8 mouse cellular contexts compared by ENCODE assay signal in the genomic region with DNA sequence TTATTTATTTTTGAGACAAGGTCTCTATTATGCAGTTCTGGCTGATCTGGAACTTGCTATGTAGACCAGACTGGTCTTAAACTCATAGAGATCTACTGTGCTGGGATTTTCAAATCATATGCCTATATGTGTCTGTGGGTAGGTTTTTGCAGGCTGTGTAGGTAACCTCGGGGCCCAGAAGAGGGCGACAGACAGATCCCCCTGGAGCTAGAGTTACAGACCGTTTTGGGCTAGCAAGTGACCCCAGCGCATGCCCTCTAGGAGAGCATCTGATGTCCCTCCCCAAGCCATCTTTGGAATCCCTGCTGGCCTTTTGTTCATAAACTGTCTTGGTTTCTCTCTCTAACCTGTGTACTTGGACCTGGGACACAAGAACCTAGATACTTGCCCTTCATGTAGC. TPM values are rescaled to one million over a fixed set of nuclear protein-coding genes. Genes with fewer than 3 reads are reported as not detected.
DNase-seq lines count a peak whose midpoint lies in the region; ATAC-seq and TF ChIP-seq lines count a peak whose summit lies in the region.

No protein-coding gene starts in this region.

- no peaks in the 10 kb centered on the region for H3K27me3 ChIP-seq in heart, embryonic 15.5 days
- H3K27me3 ChIP-seq in midbrain, embryonic 12.5 days, result peaks cover 6% of the 10 kb centered on the region; the same call in 1 of the 2 replicates

- H3K27ac ChIP-seq in left cerebral cortex, adult 2 months, result no peak overlapping the region
- H3K27ac ChIP-seq in heart, embryonic 15.5 days, result peak overlapping the region; percentile 91
- H3K27ac ChIP-seq in midbrain, embryonic 12.5 days (replicated peaks), result peak overlapping the region; percentile 82

- no peak overlapping the region for H3K9ac ChIP-seq in heart, embryonic 15.5 days
- H3K9ac ChIP-seq in midbrain, embryonic 12.5 days (replicated peaks), result no peak overlapping the region

- WGBS in heart, embryonic 15.5 days, result 36% methylated on average over 4 of the region's 4 CpGs
- 33% methylated on average over 4 of the region's 4 CpGs for WGBS in midbrain, embryonic 12.5 days

- no peaks in the 10 kb centered on the region for H3K9me3 ChIP-seq in heart, embryonic 15.5 days (replicated peaks)
- H3K9me3 ChIP-seq in midbrain, embryonic 12.5 days, result no peaks in the 10 kb centered on the region

- H3K4me2 ChIP-seq in heart, embryonic 15.5 days, result no peak overlapping the region
- H3K4me2 ChIP-seq in midbrain, embryonic 12.5 days (replicated peaks), result no peak overlapping the region

- no peaks in the 10 kb centered on the region for H3K36me3 ChIP-seq in heart, embryonic 15.5 days
- no peaks in the 10 kb centered on the region for H3K36me3 ChIP-seq in midbrain, embryonic 12.5 days

- peaks cover 24% of the 10 kb centered on the region for H3K4me1 ChIP-seq in heart, embryonic 15.5 days (replicated peaks)
- H3K4me1 ChIP-seq in midbrain, embryonic 12.5 days, result peaks cover 39% of the 10 kb centered on the region

- DNase-seq in left cerebral cortex, adult 2 months (ENCODE audit: extremely low spot score in 1 of 2, low spot score in 2 of 2), result no peak
- DNase-seq in left cerebral cortex, postnatal 36 days (ENCODE audit: low spot score in 2 of 2), result no peak
- DNase-seq in R1 (ENCODE audit: low read depth, low spot score), result peak; percentile 81
- no peak for DNase-seq in layer of hippocampus, adult 11-12 months (ENCODE audit: low spot score)
- DNase-seq in kidney, postnatal 36 days, result no peak

- intact Hi-C loops in left cerebral cortex, adult 2 months (cut with DNase I), result no loop called here
- intact Hi-C loops in left cerebral cortex, postnatal 36 days (cut with DNase I), result no loop called here

- no peak for ATAC-seq in heart, embryonic 15.5 days (replicated peaks; ENCODE audit: insufficient number of reproducible peaks, insufficient read depth, low FRiP score, low read depth)
- no peak for ATAC-seq in midbrain, embryonic 12.5 days (ENCODE audit: low FRiP score, low read depth)
- ATAC-seq in monocyte, adult 5-6 weeks (replicated peaks; ENCODE audit: insufficient number of reproducible peaks, low FRiP score, low TSS enrichment, poor library complexity, severe bottlenecking), result no peak

- TF ChIP-seq CTCF in left cerebral cortex, adult 2 months (IDR thresholded peaks at IDR 0.05), result peak; percentile 13

- H3K4me3 ChIP-seq in left cerebral cortex, adult 2 months, result no peak overlapping the region
- no peak overlapping the region for H3K4me3 ChIP-seq in heart, embryonic 15.5 days
- H3K4me3 ChIP-seq in midbrain, embryonic 12.5 days, result no peak overlapping the region

RNA-seq across cellular contexts. Expression of a gene that starts 8.1 kb away (rescaled TPM):
- total RNA-seq in left cerebral cortex, adult 2 months (2021), result 10 to 100 TPM; 17.5 to 17.9 TPM
- total RNA-seq in left cerebral cortex, postnatal 36 days (2021), result 10 to 100 TPM in 1 of 2 experiments, 1 to 10 TPM in 1; 5.6 to 27.6 TPM
- polyA plus RNA-seq in heart, embryonic 15.5 days (2015; fragmentation: Nextera tagmentation; extraction: Ambion mirVana), result 34.9 and 50.5 TPM in 2 replicates
- polyA plus RNA-seq in midbrain, embryonic 12.5 days (2016; fragmentation: Nextera tagmentation; extraction: Ambion mirVana), result 47.1 and 47.4 TPM in 2 replicates
- total RNA-seq in monocyte, adult 5-6 weeks (2017), result 92.1 to 198 TPM (median 119 TPM) in 3 replicates

RNA-seq across cellular contexts. Expression of a gene that starts 31.5 kb away (rescaled TPM):
- 100 to 1,000 TPM; 108 to 115 TPM for total RNA-seq in left cerebral cortex, adult 2 months (2021)
- 100 to 1,000 TPM in 1 of 2 experiments, 10 to 100 TPM in 1; 84.5 to 124 TPM for total RNA-seq in left cerebral cortex, postnatal 36 days (2021)
- polyA plus RNA-seq in heart, embryonic 15.5 days (2015; fragmentation: Nextera tagmentation; extraction: Ambion mirVana), result 40.6 and 47.4 TPM in 2 replicates
- polyA plus RNA-seq in midbrain, embryonic 12.5 days (2016; fragmentation: Nextera tagmentation; extraction: Ambion mirVana), result 53.6 and 58.8 TPM in 2 replicates
- 40.1 to 46.6 TPM (median 44.7 TPM) in 3 replicates for total RNA-seq in monocyte, adult 5-6 weeks (2017)

RNA-seq across cellular contexts. Expression of a gene that starts 33.1 kb away (rescaled TPM):
- 10 to 100 TPM; 95.5 to 96.8 TPM for total RNA-seq in left cerebral cortex, adult 2 months (2021)
- total RNA-seq in left cerebral cortex, postnatal 36 days (2021), result 10 to 100 TPM; 94.2 to 99.7 TPM
- 10.7 and 14.6 TPM in 2 replicates for polyA plus RNA-seq in heart, embryonic 15.5 days (2015; fragmentation: Nextera tagmentation; extraction: Ambion mirVana)
- polyA plus RNA-seq in midbrain, embryonic 12.5 days (2016; fragmentation: Nextera tagmentation; extraction: Ambion mirVana), result 20.8 and 25.0 TPM in 2 replicates
- total RNA-seq in monocyte, adult 5-6 weeks (2017), result 29.0 to 50.5 TPM (median 36.3 TPM) in 3 replicates

RNA-seq across cellular contexts. Expression of a gene that starts 46.7 kb away (rescaled TPM):
- total RNA-seq in left cerebral cortex, adult 2 months (2021), result 1 to 10 TPM; 1.6 to 2.6 TPM
- total RNA-seq in left cerebral cortex, postnatal 36 days (2021), result 1 to 10 TPM; 2.4 to 3.4 TPM
- polyA plus RNA-seq in heart, embryonic 15.5 days (2015; fragmentation: Nextera tagmentation; extraction: Ambion mirVana), result 9.2 and 13.2 TPM in 2 replicates
- polyA plus RNA-seq in midbrain, embryonic 12.5 days (2016; fragmentation: Nextera tagmentation; extraction: Ambion mirVana), result 3.5 and 5.6 TPM in 2 replicates
- total RNA-seq in monocyte, adult 5-6 weeks (2017), result 41.7 to 46.2 TPM (median 45.0 TPM) in 3 replicates
